Mouse (Mus musculus): ENCODE measurements at regions not wholly inside any gene's neighbourhood (a gene's known extent, or its start where the extent isn't known, plus 50 kb on each side); places are given as distances from the start of the nearest gene placed in this dataset.

- H3K4me2 ChIP-seq: no peak overlapping the region
- no peak overlapping the region for H3K4me3 ChIP-seq
- no peak for ATAC-seq (ENCODE audit: low read depth)
- H3K9ac ChIP-seq: no peak overlapping the region
- no peak overlapping the region for H3K27ac ChIP-seq (replicated peaks)
- no peaks in the 10 kb centered on the region for H3K4me1 ChIP-seq (replicated peaks)
- H3K9me3 ChIP-seq: no peaks in the 10 kb centered on the region
- no peaks in the 10 kb centered on the region for H3K36me3 ChIP-seq
- no peaks in the 10 kb centered on the region for H3K27me3 ChIP-seq
- WGBS: 84% methylated on average over 2 of the region's 2 CpGs
These were observed 56.8 kb downstream of the Fam110c start for GRCm38 (mm10) chr12:31130434-31130833.

- Histone ChIP-seq H3K9ac (no peak overlapping the region), H3K4me1 (replicated peaks) (peaks cover 9% of the 10 kb centered on the region), H3K9me3 (no peaks in the 10 kb centered on the region), H3K4me3 (no peak overlapping the region), H3K27ac (replicated peaks) (no peak overlapping the region), H3K4me2 (no peak overlapping the region), H3K36me3 (no peaks in the 10 kb centered on the region), H3K27me3 (no peaks in the 10 kb centered on the region)
- ATAC-seq (ENCODE audit: low read depth): no peak
- 83% methylated on average over 6 of the region's 6 CpGs for WGBS
These were observed 60.9 kb downstream of the Fam110c start for GRCm38 (mm10) chr12:31134465-31134992.

GRCm38 (mm10) chr12:31136364-31136763 lies 62.7 kb downstream of the Fam110c start:
- Histone ChIP-seq H3K4me1 (replicated peaks) (peaks cover 9% of the 10 kb centered on the region), H3K9ac (no peak overlapping the region), H3K9me3 (no peaks in the 10 kb centered on the region), H3K4me2 (no peak overlapping the region), H3K27ac (replicated peaks) (no peak overlapping the region), H3K36me3 (no peaks in the 10 kb centered on the region), H3K27me3 (no peaks in the 10 kb centered on the region), H3K4me3 (no peak overlapping the region)
- 88% methylated on average over 10 of the region's 10 CpGs for WGBS
- ATAC-seq (ENCODE audit: low read depth): no peak

GRCm38 (mm10) chr12:31136911-31137310 lies 63.2 kb downstream of the Fam110c start:
- Histone ChIP-seq H3K27ac (replicated peaks) (no peak overlapping the region), H3K4me3 (no peak overlapping the region), H3K9ac (no peak overlapping the region), H3K4me1 (replicated peaks) (peaks cover 9% of the 10 kb centered on the region), H3K36me3 (no peaks in the 10 kb centered on the region), H3K4me2 (no peak overlapping the region), H3K27me3 (no peaks in the 10 kb centered on the region), H3K9me3 (no peaks in the 10 kb centered on the region)
- no peak for ATAC-seq (ENCODE audit: low read depth)
- 51% methylated on average over 3 of the region's 3 CpGs for WGBS

- WGBS: 63% methylated on average over 5 of the region's 5 CpGs
- no peak overlapping the region for H3K4me3 ChIP-seq
- H3K27me3 ChIP-seq: no peaks in the 10 kb centered on the region
- H3K9ac ChIP-seq: no peak overlapping the region
- H3K36me3 ChIP-seq: no peaks in the 10 kb centered on the region
- no peaks in the 10 kb centered on the region for H3K9me3 ChIP-seq
- H3K4me1 ChIP-seq (replicated peaks): peaks cover 9% of the 10 kb centered on the region
- H3K4me2 ChIP-seq: no peak overlapping the region
- no peak for ATAC-seq (ENCODE audit: low read depth)
- H3K27ac ChIP-seq (replicated peaks): no peak overlapping the region
These were observed 63.8 kb downstream of the Fam110c start for GRCm38 (mm10) chr12:31137431-31137830.

GRCm38 (mm10) chr12:31139853-31140252 lies 66.2 kb downstream of the Fam110c start:
- ATAC-seq (ENCODE audit: low read depth): no peak
- no peak overlapping the region for H3K27ac ChIP-seq (replicated peaks)
- peaks cover 9% of the 10 kb centered on the region for H3K4me1 ChIP-seq (replicated peaks)
- no peaks in the 10 kb centered on the region for H3K9me3 ChIP-seq
- H3K36me3 ChIP-seq: no peaks in the 10 kb centered on the region
- H3K4me3 ChIP-seq: no peak overlapping the region
- H3K4me2 ChIP-seq: no peak overlapping the region
- no peaks in the 10 kb centered on the region for H3K27me3 ChIP-seq
- WGBS: 75% methylated on average over 4 of the region's 4 CpGs
- no peak overlapping the region for H3K9ac ChIP-seq

GRCm38 (mm10) chr12:31143266-31143665 lies 69.6 kb downstream of the Fam110c start:
- Histone ChIP-seq H3K4me3 (no peak overlapping the region), H3K27me3 (no peaks in the 10 kb centered on the region), H3K36me3 (no peaks in the 10 kb centered on the region), H3K9ac (no peak overlapping the region), H3K4me2 (no peak overlapping the region), H3K27ac (replicated peaks) (no peak overlapping the region), H3K4me1 (replicated peaks) (0 out of 2 replicates have a peak, but pooled peaks cover 1% of the 10 kb centered on the region), H3K9me3 (no peaks in the 10 kb centered on the region)
- WGBS: 78% methylated on average over 6 of the region's 6 CpGs
- no peak for ATAC-seq (ENCODE audit: low read depth)

GRCm38 (mm10) chr12:31145032-31145781 lies 71.5 kb downstream of the Fam110c start:
- Histone ChIP-seq H3K4me3 (no peak overlapping the region), H3K4me2 (no peak overlapping the region), H3K9me3 (no peaks in the 10 kb centered on the region), H3K9ac (no peak overlapping the region), H3K36me3 (no peaks in the 10 kb centered on the region), H3K4me1 (replicated peaks) (0 out of 2 replicates have a peak, but pooled peaks cover 8% of the 10 kb centered on the region), H3K27me3 (no peaks in the 10 kb centered on the region), H3K27ac (replicated peaks) (no peak overlapping the region)
- WGBS: 83% methylated on average over 3 of the region's 3 CpGs
- ATAC-seq (ENCODE audit: low read depth): no peak

- 62% methylated on average over 11 of the region's 11 CpGs for WGBS
- H3K4me1 ChIP-seq (replicated peaks): 0 out of 2 replicates have a peak, but pooled peaks cover 8% of the 10 kb centered on the region
- H3K36me3 ChIP-seq: no peaks in the 10 kb centered on the region
- H3K27me3 ChIP-seq: no peaks in the 10 kb centered on the region
- no peaks in the 10 kb centered on the region for H3K9me3 ChIP-seq
- H3K4me3 ChIP-seq: no peak overlapping the region
- no peak overlapping the region for H3K4me2 ChIP-seq
- no peak overlapping the region for H3K27ac ChIP-seq (replicated peaks)
- no peak for ATAC-seq (ENCODE audit: low read depth)
- no peak overlapping the region for H3K9ac ChIP-seq
These were observed 75.0 kb downstream of the Fam110c start for GRCm38 (mm10) chr12:31148417-31149356.

GRCm38 (mm10) chr12:31153720-31154119 lies 80.1 kb downstream of the Fam110c start:
- Histone ChIP-seq H3K4me3 (no peak overlapping the region), H3K27ac (replicated peaks) (no peak overlapping the region), H3K4me2 (no peak overlapping the region), H3K27me3 (no peaks in the 10 kb centered on the region), H3K9me3 (no peaks in the 10 kb centered on the region), H3K4me1 (replicated peaks) (0 out of 2 replicates have a peak, but pooled peaks cover 2% of the 10 kb centered on the region), H3K36me3 (no peaks in the 10 kb centered on the region), H3K9ac (no peak overlapping the region)
- WGBS: 83% methylated on average over 2 of the region's 2 CpGs
- ATAC-seq (ENCODE audit: low read depth): no peak

- Histone ChIP-seq H3K9ac (no peak overlapping the region), H3K27ac (replicated peaks) (no peak overlapping the region), H3K9me3 (no peaks in the 10 kb centered on the region), H3K27me3 (no peaks in the 10 kb centered on the region), H3K4me2 (no peak overlapping the region), H3K4me3 (no peak overlapping the region), H3K4me1 (replicated peaks) (no peaks in the 10 kb centered on the region), H3K36me3 (no peaks in the 10 kb centered on the region)
- no peak for ATAC-seq (ENCODE audit: low read depth)
- 72% methylated on average over 5 of the region's 5 CpGs for WGBS
These were observed 80.9 kb downstream of the Fam110c start for GRCm38 (mm10) chr12:31154608-31155011.

GRCm38 (mm10) chr12:31156154-31156720 lies 82.6 kb downstream of the Fam110c start:
- Histone ChIP-seq H3K4me3 (no peak overlapping the region), H3K27me3 (no peaks in the 10 kb centered on the region), H3K27ac (replicated peaks) (no peak overlapping the region), H3K4me1 (replicated peaks) (no peaks in the 10 kb centered on the region), H3K9ac (no peak overlapping the region), H3K4me2 (no peak overlapping the region), H3K9me3 (no peaks in the 10 kb centered on the region), H3K36me3 (no peaks in the 10 kb centered on the region)
- 73% methylated on average over 13 of the region's 13 CpGs for WGBS
- ATAC-seq (ENCODE audit: low read depth): no peak
